Mouse (Mus musculus): Measurements from ENCODE around the gene March7. TPM values are rescaled to one million over a fixed set of nuclear protein-coding genes. Genes with fewer than 3 reads are reported as not detected.
A peak's percentile ranks its signal among the peaks of the same experiment; 100 is the strongest.

March7 gene
- 547 and 566 TPM in 2 replicates for total RNA-seq (2017)

- peak; percentile 79 for ATAC-seq (ENCODE audit: extremely low read depth, insufficient number of reproducible peaks, low FRiP score, poor library complexity, severe bottlenecking)
These were observed at the start of gene March7, which contains the start of gene Baz2b for GRCm38 (mm10) chr2:60209703-60210651. Gene March7 (plus strand): TSS chr2:60209887. Gene Baz2b (minus strand): TSS chr2:60209839.

GRCm38 (mm10) chr2:60163744-60164143, 45.9 kb upstream of the March7 start:
- ATAC-seq (ENCODE audit: extremely low read depth, insufficient number of reproducible peaks, low FRiP score, poor library complexity, severe bottlenecking): no peak

GRCm38 (mm10) chr2:60165679-60166078, 44.0 kb upstream of the March7 start:
- ATAC-seq (ENCODE audit: extremely low read depth, insufficient number of reproducible peaks, low FRiP score, poor library complexity, severe bottlenecking): no peak

GRCm38 (mm10) chr2:60166878-60167277, 42.8 kb upstream of the March7 start:
- ATAC-seq (ENCODE audit: extremely low read depth, insufficient number of reproducible peaks, low FRiP score, poor library complexity, severe bottlenecking): peak; percentile 13; the same call in 1 of the 2 replicates

- ATAC-seq (ENCODE audit: extremely low read depth, insufficient number of reproducible peaks, low FRiP score, poor library complexity, severe bottlenecking): peak; percentile 83
These were observed 37.7 kb upstream of the March7 start for GRCm38 (mm10) chr2:60171786-60172530.

GRCm38 (mm10) chr2:60172531-60172914, 37.2 kb upstream of the March7 start:
- ATAC-seq (ENCODE audit: extremely low read depth, insufficient number of reproducible peaks, low FRiP score, poor library complexity, severe bottlenecking): peak; percentile 82

GRCm38 (mm10) chr2:60173190-60173589, 36.5 kb upstream of the March7 start:
- ATAC-seq (ENCODE audit: extremely low read depth, insufficient number of reproducible peaks, low FRiP score, poor library complexity, severe bottlenecking): no peak

- no peak for ATAC-seq (ENCODE audit: extremely low read depth, insufficient number of reproducible peaks, low FRiP score, poor library complexity, severe bottlenecking)
These were observed 36.1 kb upstream of the March7 start for GRCm38 (mm10) chr2:60173595-60173994.

- no peak for ATAC-seq (ENCODE audit: extremely low read depth, insufficient number of reproducible peaks, low FRiP score, poor library complexity, severe bottlenecking)
These were observed 34.6 kb upstream of the March7 start for GRCm38 (mm10) chr2:60175078-60175477.

GRCm38 (mm10) chr2:60176087-60176486, 33.6 kb upstream of the March7 start:
- ATAC-seq (ENCODE audit: extremely low read depth, insufficient number of reproducible peaks, low FRiP score, poor library complexity, severe bottlenecking): peak; percentile 21; the same call in 1 of the 2 replicates

- ATAC-seq (ENCODE audit: extremely low read depth, insufficient number of reproducible peaks, low FRiP score, poor library complexity, severe bottlenecking): no peak
These were observed 32.2 kb upstream of the March7 start for GRCm38 (mm10) chr2:60177490-60177889.

GRCm38 (mm10) chr2:60181696-60182095, 28.0 kb upstream of the March7 start:
- ATAC-seq (ENCODE audit: extremely low read depth, insufficient number of reproducible peaks, low FRiP score, poor library complexity, severe bottlenecking): no peak

- no peak for ATAC-seq (ENCODE audit: extremely low read depth, insufficient number of reproducible peaks, low FRiP score, poor library complexity, severe bottlenecking)
These were observed 12.8 kb upstream of the March7 start for GRCm38 (mm10) chr2:60196841-60197240.

GRCm38 (mm10) chr2:60200051-60200562, 9.6 kb upstream of the March7 start:
- ATAC-seq (ENCODE audit: extremely low read depth, insufficient number of reproducible peaks, low FRiP score, poor library complexity, severe bottlenecking): peak; percentile 39; the same call in 1 of the 2 replicates

- peak; percentile 64; the same call in 1 of the 2 replicates for ATAC-seq (ENCODE audit: extremely low read depth, insufficient number of reproducible peaks, low FRiP score, poor library complexity, severe bottlenecking)
These were observed 9.0 kb upstream of the March7 start for GRCm38 (mm10) chr2:60200667-60201066.

- ATAC-seq (ENCODE audit: extremely low read depth, insufficient number of reproducible peaks, low FRiP score, poor library complexity, severe bottlenecking): no peak
These were observed 6.7 kb upstream of the March7 start for GRCm38 (mm10) chr2:60202900-60203530.

GRCm38 (mm10) chr2:60203733-60204132, 6.0 kb upstream of the March7 start:
- no peak for ATAC-seq (ENCODE audit: extremely low read depth, insufficient number of reproducible peaks, low FRiP score, poor library complexity, severe bottlenecking)

- no peak for ATAC-seq (ENCODE audit: extremely low read depth, insufficient number of reproducible peaks, low FRiP score, poor library complexity, severe bottlenecking)
These were observed 5.5 kb upstream of the March7 start for GRCm38 (mm10) chr2:60204162-60204561.

- ATAC-seq (ENCODE audit: extremely low read depth, insufficient number of reproducible peaks, low FRiP score, poor library complexity, severe bottlenecking): no peak
These were observed 3.9 kb upstream of the March7 start for GRCm38 (mm10) chr2:60205795-60206194.
